Mouse (Mus musculus): Measurements from ENCODE around the gene Pdpn. TPM values are rescaled to one million over a fixed set of nuclear protein-coding genes. Genes with fewer than 3 reads are reported as not detected.
"Not testable (repeated sequence)": the region's sequence is repeated elsewhere in the genome, so short reads cannot be mapped to it uniquely, and the experiment has no call there.

Gene Pdpn
- 1.4 and 1.6 TPM in 2 replicates for polyA plus RNA-seq (2015; fragmentation: Nextera tagmentation; extraction: Ambion mirVana)

DNA sequence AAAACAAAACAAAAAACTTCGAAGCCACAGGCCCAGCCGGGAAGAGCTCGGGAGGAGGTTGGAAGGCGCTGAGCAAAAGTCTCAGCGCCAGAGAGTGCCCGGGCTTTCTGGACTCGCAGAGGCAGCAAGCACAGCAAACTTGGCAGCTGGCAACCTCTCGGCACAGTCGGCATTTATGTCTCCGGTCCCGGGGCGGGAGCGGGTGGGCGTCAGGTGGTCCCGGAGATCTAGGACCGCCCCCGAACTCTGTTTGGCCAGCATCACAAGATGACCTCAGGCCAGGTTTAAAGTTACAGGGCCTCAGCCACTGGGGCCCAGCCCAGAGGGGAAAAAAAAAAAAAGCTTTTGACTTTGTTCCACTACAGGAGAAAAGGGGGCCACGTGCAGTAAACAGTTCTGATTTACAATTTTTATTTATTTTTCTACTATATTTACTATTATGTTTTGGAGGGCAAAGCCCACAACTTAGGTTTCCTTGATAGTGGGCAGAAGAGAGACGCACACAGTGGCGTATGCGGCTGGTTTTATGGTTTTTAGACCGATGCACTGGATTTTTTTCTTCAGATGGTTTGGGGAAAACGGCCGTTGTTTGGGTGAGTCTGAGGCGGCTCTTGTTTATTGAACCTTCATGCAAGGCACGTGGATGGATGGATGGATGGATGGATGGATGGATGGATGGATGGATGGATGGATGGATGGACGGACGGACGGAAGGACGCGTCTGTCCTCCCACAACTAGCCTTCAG is at the start of gene Pdpn:
Gene Pdpn (minus strand): TSS at position 240 of the 746 bp plus-strand sequence.
- Histone ChIP-seq H3K9ac (no peak within 1 kb of the TSS), H3K9me3 (replicated peaks) (no peaks in the 10 kb centered on the region), H3K27me3 (peaks cover 60% of the 10 kb centered on the region), H3K4me1 (replicated peaks) (no peaks in the 10 kb centered on the region), H3K4me2 (peak within 1 kb of the TSS; percentile 37), H3K4me3 (replicated peaks) (peak within 1 kb of the TSS; percentile 18; the same call in 1 of the 2 replicates), H3K36me3 (no peaks in the 10 kb centered on the region), H3K27ac (no peak within 1 kb of the TSS)
- DNase-seq: no peak
- ATAC-seq (ENCODE audit: low read depth): no peak
- WGBS (ENCODE audit: insufficient replicate concordance): 8% methylated on average over 31 of the region's 31 CpGs

DNA sequence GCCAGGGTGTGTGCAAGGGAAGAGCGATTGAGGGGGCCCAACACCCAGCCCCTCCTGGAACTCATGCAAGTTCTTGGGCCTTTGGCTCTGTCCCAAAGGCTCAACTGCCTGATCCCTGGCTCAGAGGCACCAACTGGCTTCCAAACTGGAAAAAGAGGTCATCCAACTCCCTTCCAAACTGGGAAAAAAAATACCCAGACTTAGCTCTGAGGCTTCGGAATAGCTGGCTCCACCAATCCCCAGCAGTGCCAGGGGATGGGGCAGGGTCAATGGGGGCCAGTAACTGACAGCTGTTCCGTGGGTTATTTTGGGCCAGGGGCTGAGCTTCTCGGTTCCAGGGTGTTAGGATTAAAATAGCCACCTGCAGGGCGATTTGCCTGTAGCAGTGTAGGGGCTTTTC is 49.3 kb upstream of the Pdpn start:
- Histone ChIP-seq H3K9me3 (replicated peaks) (no peaks in the 10 kb centered on the region), H3K4me2 (no peak overlapping the region), H3K4me1 (replicated peaks) (no peaks in the 10 kb centered on the region), H3K27ac (no peak overlapping the region), H3K36me3 (no peaks in the 10 kb centered on the region), H3K9ac (no peak overlapping the region), H3K4me3 (replicated peaks) (no peak overlapping the region), H3K27me3 (peaks cover 51% of the 10 kb centered on the region)
- DNase-seq (no peak), ATAC-seq (ENCODE audit: low read depth) (no peak)
- 16% methylated on average over 5 of the region's 5 CpGs for WGBS (ENCODE audit: insufficient replicate concordance)

DNA sequence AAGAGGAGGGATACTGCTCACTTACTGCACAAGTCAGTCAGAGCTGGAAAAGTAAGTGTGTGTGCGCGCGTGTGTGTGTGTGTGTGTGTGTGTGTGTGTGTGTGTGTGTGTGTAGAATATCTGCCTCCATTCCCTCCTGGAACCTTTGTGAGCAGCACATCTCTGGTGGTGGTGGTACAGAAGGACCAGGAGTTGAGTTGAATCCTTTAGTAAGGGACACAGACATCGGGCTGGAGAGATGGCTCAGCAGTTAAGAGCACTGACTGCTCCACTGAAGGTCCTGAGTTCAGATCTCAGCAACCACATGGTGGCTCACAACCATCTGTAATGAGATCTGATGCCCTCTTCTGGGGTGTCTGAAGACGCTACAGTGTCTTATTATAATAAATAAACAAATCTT is 46.1 kb upstream of the Pdpn start:
- WGBS (ENCODE audit: insufficient replicate concordance): 64% methylated on average over 5 of the region's 5 CpGs

DNA sequence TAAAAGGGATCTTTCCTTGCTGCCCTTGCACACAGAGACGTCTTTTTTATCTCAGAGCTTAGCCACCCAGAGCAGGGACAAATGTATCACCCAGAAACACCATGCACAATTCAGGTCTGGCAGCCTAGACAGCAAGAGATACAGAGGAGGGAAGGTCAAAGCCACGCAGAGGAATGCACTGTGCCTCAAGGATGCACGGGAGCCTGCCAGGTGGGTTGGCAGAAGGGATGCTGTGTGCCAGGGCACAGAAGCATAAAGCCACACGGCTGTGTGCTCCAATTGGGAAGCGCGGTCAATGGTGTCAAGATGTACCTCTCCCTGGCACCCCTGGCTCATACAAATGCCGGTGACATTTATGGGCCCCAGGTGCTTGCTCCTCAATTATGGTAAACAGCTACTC is 42.1 kb upstream of the Pdpn start:
- 62% methylated on average over 7 of the region's 7 CpGs for WGBS (ENCODE audit: insufficient replicate concordance)

More for the DNA sequence above, 46.1 kb upstream of the Pdpn start:
- not testable (repeated sequence) for H3K4me1 ChIP-seq (replicated peaks); H3K9ac ChIP-seq; H3K9me3 ChIP-seq (replicated peaks); ATAC-seq (ENCODE audit: low read depth); DNase-seq; H3K36me3 ChIP-seq; H3K4me2 ChIP-seq; H3K27ac ChIP-seq; H3K4me3 ChIP-seq (replicated peaks)
- peaks cover 32% of the 10 kb centered on the region for H3K27me3 ChIP-seq

DNA sequence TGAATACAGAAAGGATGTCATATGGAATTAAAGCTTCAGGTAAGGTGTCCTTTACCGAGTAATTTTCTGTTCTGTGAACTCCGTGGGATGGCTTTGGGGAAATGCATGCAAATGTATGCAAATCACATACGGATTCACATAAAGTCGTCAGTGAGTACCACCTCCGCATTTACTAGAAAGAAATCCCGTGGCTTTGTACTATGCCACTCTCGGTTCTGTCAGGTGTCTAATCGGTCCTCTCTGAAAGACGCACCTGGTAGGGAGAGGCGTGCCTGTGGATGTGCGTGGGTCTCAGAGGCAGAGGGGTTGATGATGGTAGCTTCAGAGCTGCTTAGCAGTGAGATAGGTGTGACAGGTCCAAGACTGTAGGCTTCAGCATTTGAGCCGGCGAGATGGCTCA is 40.4 kb upstream of the Pdpn start:
- Histone ChIP-seq H3K27ac (no peak overlapping the region), H3K36me3 (no peaks in the 10 kb centered on the region), H3K9me3 (replicated peaks) (no peaks in the 10 kb centered on the region), H3K4me2 (no peak overlapping the region), H3K9ac (no peak overlapping the region), H3K4me1 (replicated peaks) (no peaks in the 10 kb centered on the region), H3K4me3 (replicated peaks) (no peak overlapping the region), H3K27me3 (no peaks in the 10 kb centered on the region)
- ATAC-seq (ENCODE audit: low read depth) (no peak), DNase-seq (no peak)
- 74% methylated on average over 13 of the region's 13 CpGs for WGBS (ENCODE audit: insufficient replicate concordance)

More for the DNA sequence above, 42.1 kb upstream of the Pdpn start:
- Histone ChIP-seq H3K4me1 (replicated peaks) (no peaks in the 10 kb centered on the region), H3K36me3 (no peaks in the 10 kb centered on the region), H3K4me2 (no peak overlapping the region), H3K9me3 (replicated peaks) (no peaks in the 10 kb centered on the region), H3K4me3 (replicated peaks) (no peak overlapping the region), H3K9ac (no peak overlapping the region), H3K27ac (no peak overlapping the region), H3K27me3 (no peaks in the 10 kb centered on the region)
- DNase-seq (no peak), ATAC-seq (ENCODE audit: low read depth) (no peak)

DNA sequence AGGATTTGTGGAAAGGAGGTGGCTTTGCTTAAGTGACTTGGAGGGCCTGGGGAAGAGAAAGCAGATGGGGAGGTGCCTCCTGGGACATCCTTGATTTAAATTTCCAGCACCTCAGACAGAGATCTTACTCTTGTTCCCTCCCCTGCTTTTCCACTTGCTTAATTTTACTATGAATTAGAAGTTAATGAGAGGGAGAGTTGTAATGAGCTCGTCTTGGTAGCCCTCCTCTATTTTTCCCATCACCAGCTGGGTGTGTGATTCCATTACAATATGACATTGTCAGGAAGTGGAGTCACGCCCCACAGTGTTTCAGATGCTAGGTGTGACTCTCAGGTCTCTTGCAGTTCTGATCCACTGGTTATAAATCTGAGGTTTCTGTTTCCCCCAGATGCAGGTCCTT is 36.7 kb upstream of the Pdpn start:
- H3K4me1 ChIP-seq (replicated peaks): no peaks in the 10 kb centered on the region
- H3K9ac ChIP-seq: no peak overlapping the region
- ATAC-seq (ENCODE audit: low read depth) (no peak), DNase-seq (no peak)
- 37% methylated on average over 2 of the region's 2 CpGs for WGBS (ENCODE audit: insufficient replicate concordance)
- H3K27ac ChIP-seq: no peak overlapping the region
- no peaks in the 10 kb centered on the region for H3K36me3 ChIP-seq
- H3K9me3 ChIP-seq (replicated peaks): no peaks in the 10 kb centered on the region
- no peak overlapping the region for H3K4me2 ChIP-seq
- no peaks in the 10 kb centered on the region for H3K27me3 ChIP-seq
- no peak overlapping the region for H3K4me3 ChIP-seq (replicated peaks)

DNA sequence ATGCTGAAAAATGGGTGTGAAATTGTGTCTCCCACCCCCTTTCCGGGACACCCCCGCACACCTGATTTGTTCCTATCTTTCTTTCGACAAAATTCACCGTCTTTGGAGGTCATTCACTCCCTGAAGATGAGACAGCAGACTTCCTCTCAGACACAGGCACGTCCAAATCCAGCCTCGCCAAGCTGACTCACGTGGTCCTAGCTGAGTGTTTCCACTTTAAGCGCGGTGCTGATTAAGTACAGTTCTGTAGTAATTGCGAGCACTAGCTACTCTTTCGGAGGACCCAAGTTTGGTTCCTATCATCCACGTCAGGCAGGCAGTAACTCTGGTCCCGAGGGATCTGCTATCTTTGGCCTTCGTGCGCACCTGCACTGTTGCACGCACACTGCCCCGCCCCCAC is 35.6 kb upstream of the Pdpn start:
- DNase-seq (no peak), ATAC-seq (ENCODE audit: low read depth) (no peak)
- H3K4me1 ChIP-seq (replicated peaks): no peaks in the 10 kb centered on the region
- 66% methylated on average over 17 of the region's 17 CpGs for WGBS (ENCODE audit: insufficient replicate concordance)
- no peaks in the 10 kb centered on the region for H3K36me3 ChIP-seq
- H3K9me3 ChIP-seq (replicated peaks): no peaks in the 10 kb centered on the region
- no peak overlapping the region for H3K4me3 ChIP-seq (replicated peaks)
- no peak overlapping the region for H3K9ac ChIP-seq
- H3K4me2 ChIP-seq: no peak overlapping the region
- no peak overlapping the region for H3K27ac ChIP-seq
- H3K27me3 ChIP-seq: no peaks in the 10 kb centered on the region

DNA sequence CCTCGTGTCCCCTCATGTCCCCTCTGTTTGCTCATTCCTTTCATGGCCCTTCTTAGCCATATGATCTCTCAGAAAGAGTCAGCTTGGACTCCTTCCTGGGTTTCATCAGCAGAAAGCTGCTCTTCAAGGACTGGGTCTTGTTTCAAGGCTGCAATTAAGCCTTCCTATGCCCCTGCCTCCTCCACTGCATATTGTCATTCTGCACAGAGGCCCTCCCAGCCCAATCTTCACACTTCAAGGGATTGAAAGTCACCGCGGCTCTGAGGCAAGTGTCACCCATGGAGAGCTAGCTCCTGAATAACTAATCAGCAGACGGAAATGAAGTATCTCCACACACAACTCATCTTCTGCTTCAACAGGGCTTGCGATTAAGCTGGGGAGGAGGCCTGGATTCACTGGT is 34.8 kb upstream of the Pdpn start:
- WGBS (ENCODE audit: insufficient replicate concordance): 37% methylated on average over 5 of the region's 5 CpGs
- no peaks in the 10 kb centered on the region for H3K4me1 ChIP-seq (replicated peaks)
- H3K27me3 ChIP-seq: no peaks in the 10 kb centered on the region
- no peak overlapping the region for H3K4me2 ChIP-seq
- no peaks in the 10 kb centered on the region for H3K36me3 ChIP-seq
- H3K9me3 ChIP-seq (replicated peaks): no peaks in the 10 kb centered on the region
- no peak overlapping the region for H3K9ac ChIP-seq
- ATAC-seq (ENCODE audit: low read depth) (no peak), DNase-seq (no peak)
- H3K27ac ChIP-seq: no peak overlapping the region
- H3K4me3 ChIP-seq (replicated peaks): no peak overlapping the region

DNA sequence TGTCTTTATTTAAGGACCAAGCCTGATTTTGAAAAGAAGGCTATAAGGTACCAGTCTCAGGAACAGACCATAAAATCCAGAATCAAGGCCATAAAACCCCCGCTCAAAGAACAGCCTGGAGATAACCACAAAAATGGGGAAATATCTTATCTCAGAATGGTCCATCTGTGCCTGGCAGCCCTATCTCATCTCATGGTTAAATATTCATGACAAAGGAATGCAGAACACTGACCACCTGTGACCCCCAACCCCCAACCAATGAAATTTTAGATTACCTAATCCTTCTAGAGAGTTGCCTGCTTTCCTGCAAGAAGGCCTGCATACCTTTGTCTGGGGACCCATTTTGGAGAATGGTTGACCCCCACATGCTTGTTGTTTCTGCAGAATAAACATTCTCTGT is 32.4 kb upstream of the Pdpn start:
- DNase-seq: no peak
- no peak overlapping the region for H3K27ac ChIP-seq
- ATAC-seq (ENCODE audit: low read depth): no peak
- no peaks in the 10 kb centered on the region for H3K4me1 ChIP-seq (replicated peaks)
- no peak overlapping the region for H3K9ac ChIP-seq
- H3K27me3 ChIP-seq: no peaks in the 10 kb centered on the region
- 25% methylated on average over 1 of the region's 1 CpGs for WGBS (ENCODE audit: insufficient replicate concordance)
- no peak overlapping the region for H3K4me2 ChIP-seq
- H3K36me3 ChIP-seq: no peaks in the 10 kb centered on the region
- H3K9me3 ChIP-seq (replicated peaks): no peaks in the 10 kb centered on the region
- H3K4me3 ChIP-seq (replicated peaks): no peak overlapping the region

DNA sequence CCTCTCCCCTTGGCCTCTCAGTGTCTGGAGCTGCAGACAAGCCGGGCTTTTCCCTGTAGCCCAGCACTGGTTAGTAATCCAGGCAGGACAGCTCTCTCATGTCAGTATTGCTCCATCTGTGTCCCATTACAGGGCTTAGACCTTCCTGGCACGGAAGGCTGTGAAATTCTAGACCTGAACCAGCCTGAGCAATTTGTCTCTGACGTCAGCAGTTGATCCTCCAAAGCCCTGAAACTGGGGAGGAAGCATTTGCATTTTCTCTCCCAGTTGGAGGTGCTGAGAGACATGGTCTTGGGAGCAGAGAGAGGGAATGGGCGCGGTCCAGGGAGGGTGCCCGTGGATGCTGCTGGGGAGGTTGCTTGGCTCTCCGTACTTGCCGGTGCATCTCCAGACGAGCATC is 31.2 kb upstream of the Pdpn start:
- Histone ChIP-seq H3K36me3 (no peaks in the 10 kb centered on the region), H3K4me1 (replicated peaks) (no peaks in the 10 kb centered on the region), H3K9ac (no peak overlapping the region), H3K27ac (no peak overlapping the region), H3K4me3 (replicated peaks) (no peak overlapping the region), H3K27me3 (no peaks in the 10 kb centered on the region), H3K4me2 (no peak overlapping the region), H3K9me3 (replicated peaks) (no peaks in the 10 kb centered on the region)
- no peak for DNase-seq
- no peak for ATAC-seq (ENCODE audit: low read depth)
- 41% methylated on average over 9 of the region's 9 CpGs for WGBS (ENCODE audit: insufficient replicate concordance)

DNA sequence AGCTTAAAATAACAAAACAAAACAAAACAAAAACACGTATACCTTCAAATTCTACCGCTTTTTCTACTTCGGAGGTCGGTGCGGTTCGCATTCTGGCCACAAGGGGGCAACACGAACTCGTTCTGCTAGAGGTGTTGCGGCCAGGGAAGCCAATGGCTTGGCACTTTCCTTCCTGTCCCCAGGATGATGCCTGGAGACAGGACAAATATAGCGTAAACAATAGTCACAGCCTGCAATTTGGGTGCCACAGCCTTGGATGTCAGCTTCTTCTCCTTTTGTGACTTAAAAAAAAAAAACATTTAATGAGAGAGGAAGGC is 26.2 kb upstream of the Pdpn start:
- 2% methylated on average over 10 of the region's 10 CpGs for WGBS (ENCODE audit: insufficient replicate concordance)

DNA sequence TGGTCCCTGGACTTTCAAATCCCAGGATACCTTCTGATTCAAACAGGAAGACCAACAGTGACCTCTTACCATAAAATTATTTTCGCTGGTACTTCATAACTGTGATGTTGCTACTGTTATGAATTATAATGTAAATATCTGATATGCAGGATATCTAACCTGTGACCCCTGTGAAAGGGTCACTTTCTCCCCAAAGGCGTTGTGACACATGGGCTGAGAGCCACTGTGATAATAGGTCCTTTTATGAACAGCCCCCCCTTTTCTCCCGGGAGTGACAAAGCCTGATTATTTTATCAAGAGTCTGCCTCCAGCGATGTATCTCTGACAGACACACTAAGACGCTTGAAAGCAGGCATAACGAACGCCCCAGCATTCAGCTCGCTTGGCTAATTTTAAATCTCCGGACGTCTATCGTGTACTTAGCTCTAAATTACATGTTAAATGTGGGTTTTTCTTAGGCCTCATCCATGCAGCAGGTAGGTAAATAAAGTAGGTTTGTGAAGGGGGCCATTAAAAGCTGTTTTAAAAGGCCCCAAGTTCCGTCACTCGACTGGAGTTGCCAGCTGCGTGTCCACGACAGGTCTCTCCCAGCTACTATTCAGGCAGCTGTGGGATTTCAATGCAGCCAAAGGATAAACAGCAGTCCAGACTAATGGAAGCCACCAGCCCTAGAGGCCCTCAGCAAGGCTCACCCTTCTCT is 25.7 kb upstream of the Pdpn start:
- 27% methylated on average over 15 of the region's 15 CpGs for WGBS (ENCODE audit: insufficient replicate concordance)
- ATAC-seq (ENCODE audit: low read depth) (peak; percentile 41; the same call in 1 of the 2 replicates), DNase-seq (no peak)
- Histone ChIP-seq H3K4me3 (replicated peaks) (0 out of 2 replicates have a peak overlapping the region, but pooled peaks have one; percentile 12), H3K9me3 (replicated peaks) (no peaks in the 10 kb centered on the region), H3K4me1 (replicated peaks) (no peaks in the 10 kb centered on the region), H3K4me2 (peak overlapping the region; percentile 52), H3K9ac (no peak overlapping the region), H3K27me3 (no peaks in the 10 kb centered on the region), H3K27ac (no peak overlapping the region), H3K36me3 (no peaks in the 10 kb centered on the region)

More for the DNA sequence above, 26.2 kb upstream of the Pdpn start:
- Histone ChIP-seq H3K9me3 (replicated peaks) (no peaks in the 10 kb centered on the region), H3K27ac (no peak overlapping the region), H3K36me3 (no peaks in the 10 kb centered on the region), H3K27me3 (no peaks in the 10 kb centered on the region), H3K4me2 (peak overlapping the region; percentile 52), H3K4me1 (replicated peaks) (no peaks in the 10 kb centered on the region), H3K4me3 (replicated peaks) (0 out of 2 replicates have a peak overlapping the region, but pooled peaks have one; percentile 12), H3K9ac (no peak overlapping the region)
- ATAC-seq (ENCODE audit: low read depth) (no peak), DNase-seq (peak; percentile 15)
